Mouse (Mus musculus) monocyte, adult 59 days (primary cell): Measurements from ENCODE around the gene Pmp22. TPM values are rescaled to one million over a fixed set of nuclear protein-coding genes. Genes with fewer than 3 reads are reported as not detected.

Experiments used
- total RNA-seq, 2 experiments: library from RNA; stranded (reverse); gene quantifications; one replicate each; pipeline ENCODE4 v1.2.4; 2023

Gene Pmp22
- 1 to 10 TPM; 2.3 to 7.8 TPM for total RNA-seq

GRCm38 (mm10) chr11:63128784-63129183, at the start of gene Pmp22:
Gene Pmp22, plus strand, starts transcription at chr11:63128982.

Other genes starting within 250 kb of the Pmp22 start
- gene Tvp23b, start 249.5 kb upstream of the Pmp22 start, total RNA-seq, result 10 to 100 TPM; 16.0 to 16.9 TPM
- gene Cdrt4, start 177.8 kb upstream of the Pmp22 start, total RNA-seq, result not detected
- gene Tekt3, start 67.3 kb upstream of the Pmp22 start, total RNA-seq, result not detected